Mouse (Mus musculus) hindbrain, embryonic 13.5 days (tissue): ENCODE data around the gene Ralgapa2. TPM values are rescaled to one million over a fixed set of nuclear protein-coding genes. Genes with fewer than 3 reads are reported as not detected.

ENCODE experiments used
- ATAC-seq: fragments of 200-750 bp; cut with Nextera tagmentation; 2 replicates; pipeline ENCODE4 v1.8.0; 2017; ENCODE audit warnings: moderate TSS enrichment; ENCODE audit not compliant: low FRiP score
- H3K27ac ChIP-seq: fragments of 300-500 bp; sonication (generic); 2 replicates; pipeline ENCODE4 v1.5.1; 2015; ENCODE audit warnings: inconsistent platforms, mild to moderate bottlenecking, moderate library complexity
- H3K27me3 ChIP-seq: fragments of 300-500 bp; sonication (generic); 2 replicates; pipeline ENCODE4 v1.6.1; 2015; ENCODE audit warnings: mild to moderate bottlenecking, inconsistent platforms
- H3K36me3 ChIP-seq: fragments of 300-500 bp; sonication (generic); 2 replicates; pipeline ENCODE4 v1.6.1; 2015; ENCODE audit warnings: mild to moderate bottlenecking, inconsistent platforms
- H3K4me1 ChIP-seq: fragments of 300-500 bp; sonication (generic); replicated peaks from 2 replicates; pipeline ENCODE4 v1.6.1; 2015; ENCODE audit warnings: inconsistent platforms
- H3K4me2 ChIP-seq: fragments of 300-500 bp; sonication (generic); 2 replicates; pipeline ENCODE4 v1.6.1; 2015; ENCODE audit warnings: inconsistent platforms, mild to moderate bottlenecking, moderate library complexity
- H3K4me3 ChIP-seq: fragments of 300-500 bp; sonication (generic); 2 replicates; pipeline ENCODE4 v1.5.1; 2015; ENCODE audit warnings: mild to moderate bottlenecking, inconsistent platforms
- H3K9ac ChIP-seq: fragments of 300-500 bp; sonication (generic); 2 replicates; pipeline ENCODE4 v1.6.1; 2015; ENCODE audit warnings: mild to moderate bottlenecking, inconsistent platforms
- H3K9me3 ChIP-seq: fragments of 300-500 bp; sonication (generic); 2 replicates; pipeline ENCODE4 v1.6.1; 2016; ENCODE audit warnings: inconsistent platforms
- WGBS: fragments of 180-500 bp; shearing (Covaris S2); methylation state at CpG from one replicate; pipeline ENCODE4 v1.1.7; 2015; 5-methylcytosine and 5-hydroxymethylcytosine counted together
- polyA plus RNA-seq: library from polyadenylated mRNA; unstranded; fragments of >200 nt; fragmentation: Nextera tagmentation; extraction: Ambion mirVana; gene quantifications from 2 replicates; pipeline ENCODE4 v1.2.1, GENCODE M21; 2015

Ralgapa2 gene
- polyA plus RNA-seq, 1 experiment from 2014 or later: 13.2 TPM

GRCm38 (mm10) chr2:146524685-146525415 lies 12.7 kb upstream of the Ralgapa2 start:
- no peak for ATAC-seq
- Histone ChIP-seq H3K27ac (no peak overlapping the region), H3K9ac (no peak overlapping the region), H3K36me3 (no peaks in the 10 kb centered on the region), H3K9me3 (no peaks in the 10 kb centered on the region), H3K4me1 (no peaks in the 10 kb centered on the region), H3K4me2 (no peak overlapping the region), H3K27me3 (no peaks in the 10 kb centered on the region), H3K4me3 (no peak overlapping the region)
- 86% methylated on average over 4 of the region's 4 CpGs for WGBS

GRCm38 (mm10) chr2:146516894-146517293 lies 4.8 kb upstream of the Ralgapa2 start:
- Histone ChIP-seq H3K27ac (no peak overlapping the region), H3K9me3 (no peaks in the 10 kb centered on the region), H3K27me3 (no peaks in the 10 kb centered on the region), H3K4me3 (no peak overlapping the region), H3K4me2 (no peak overlapping the region), H3K9ac (no peak overlapping the region), H3K36me3 (no peaks in the 10 kb centered on the region), H3K4me1 (no peaks in the 10 kb centered on the region; the same call in 1 of the 2 replicates)
- whole genome bisulfite sequencing: 90% methylated on average over 2 of the region's 2 CpGs
- ATAC-seq: no peak

GRCm38 (mm10) chr2:146515081-146515480 lies 2.9 kb upstream of the Ralgapa2 start:
- Histone ChIP-seq H3K4me3 (no peak overlapping the region), H3K9ac (no peak overlapping the region), H3K4me1 (peaks cover 9% of the 10 kb centered on the region), H3K27ac (no peak overlapping the region), H3K9me3 (no peaks in the 10 kb centered on the region), H3K27me3 (no peaks in the 10 kb centered on the region), H3K4me2 (no peak overlapping the region), H3K36me3 (no peaks in the 10 kb centered on the region)
- WGBS: 79% methylated on average over 2 of the region's 2 CpGs
- ATAC-seq: no peak

- no peaks in the 10 kb centered on the region for H3K27me3 ChIP-seq
- no peaks in the 10 kb centered on the region for H3K9me3 ChIP-seq
- no peak overlapping the region for H3K27ac ChIP-seq
- no peaks in the 10 kb centered on the region for H3K36me3 ChIP-seq
- 71% methylated on average over 2 of the region's 2 CpGs for WGBS
- H3K9ac ChIP-seq: no peak overlapping the region
- peak overlapping the region; percentile 45 for H3K4me2 ChIP-seq
- peak; percentile 1 for ATAC-seq
- peaks cover 15% of the 10 kb centered on the region for H3K4me1 ChIP-seq
- H3K4me3 ChIP-seq: no peak overlapping the region
These were observed 407 bp upstream of the Ralgapa2 start for GRCm38 (mm10) chr2:146512581-146512920.

GRCm38 (mm10) chr2:146511401-146511865 lies 711 bp downstream of the Ralgapa2 start:
- no peak; the same call in 1 of the 2 replicates for ATAC-seq
- H3K27me3 ChIP-seq: no peaks in the 10 kb centered on the region
- H3K4me3 ChIP-seq: peak overlapping the region; percentile 89
- peaks cover 15% of the 10 kb centered on the region for H3K4me1 ChIP-seq
- WGBS: 0% methylated on average over 21 of the region's 22 CpGs
- no peaks in the 10 kb centered on the region for H3K36me3 ChIP-seq
- peak overlapping the region; percentile 83 for H3K27ac ChIP-seq
- peak overlapping the region; percentile 76 for H3K4me2 ChIP-seq
- H3K9me3 ChIP-seq: no peaks in the 10 kb centered on the region
- H3K9ac ChIP-seq: peak overlapping the region; percentile 95

- Histone ChIP-seq H3K4me2 (peak overlapping the region; percentile 76), H3K4me3 (peak overlapping the region; percentile 89), H3K27me3 (no peaks in the 10 kb centered on the region), H3K27ac (no peak overlapping the region), H3K9me3 (no peaks in the 10 kb centered on the region), H3K4me1 (peaks cover 15% of the 10 kb centered on the region), H3K36me3 (no peaks in the 10 kb centered on the region), H3K9ac (peak overlapping the region; percentile 95)
- 19% methylated on average over 1 of the region's 1 CpGs for WGBS
- ATAC-seq: no peak
These were observed 1.4 kb downstream of the Ralgapa2 start for GRCm38 (mm10) chr2:146510780-146511179.

GRCm38 (mm10) chr2:146502578-146503311 lies 9.4 kb downstream of the Ralgapa2 start:
- H3K9me3 ChIP-seq: no peaks in the 10 kb centered on the region
- H3K9ac ChIP-seq: no peak overlapping the region
- WGBS: 74% methylated on average over 9 of the region's 9 CpGs
- H3K27me3 ChIP-seq: no peaks in the 10 kb centered on the region
- peaks cover 12% of the 10 kb centered on the region for H3K4me1 ChIP-seq
- no peak overlapping the region for H3K4me3 ChIP-seq
- no peak for ATAC-seq
- no peak overlapping the region for H3K4me2 ChIP-seq
- no peak overlapping the region for H3K27ac ChIP-seq
- H3K36me3 ChIP-seq: no peaks in the 10 kb centered on the region

- Histone ChIP-seq H3K27me3 (no peaks in the 10 kb centered on the region), H3K4me3 (no peak overlapping the region), H3K9me3 (no peaks in the 10 kb centered on the region), H3K27ac (no peak overlapping the region), H3K36me3 (no peaks in the 10 kb centered on the region), H3K9ac (no peak overlapping the region), H3K4me1 (peaks cover 12% of the 10 kb centered on the region), H3K4me2 (no peak overlapping the region)
- WGBS: 94% methylated on average over 1 of the region's 1 CpGs
- no peak for ATAC-seq
These were observed 12.1 kb downstream of the Ralgapa2 start for GRCm38 (mm10) chr2:146500067-146500466.

- H3K4me2 ChIP-seq: no peak overlapping the region
- H3K9ac ChIP-seq: no peak overlapping the region
- H3K9me3 ChIP-seq: no peaks in the 10 kb centered on the region
- WGBS: 98% methylated on average over 1 of the region's 1 CpGs
- no peak overlapping the region for H3K4me3 ChIP-seq
- H3K27me3 ChIP-seq: no peaks in the 10 kb centered on the region
- no peak overlapping the region for H3K27ac ChIP-seq
- H3K36me3 ChIP-seq: no peaks in the 10 kb centered on the region
- ATAC-seq: no peak
- peaks cover 12% of the 10 kb centered on the region for H3K4me1 ChIP-seq
These were observed 13.0 kb downstream of the Ralgapa2 start for GRCm38 (mm10) chr2:146499111-146499510.

- no peak overlapping the region for H3K27ac ChIP-seq
- H3K4me2 ChIP-seq: no peak overlapping the region
- H3K4me3 ChIP-seq: no peak overlapping the region
- WGBS: 81% methylated on average over 6 of the region's 6 CpGs
- H3K36me3 ChIP-seq: no peaks in the 10 kb centered on the region
- H3K9me3 ChIP-seq: no peaks in the 10 kb centered on the region
- H3K9ac ChIP-seq: no peak overlapping the region
- H3K27me3 ChIP-seq: no peaks in the 10 kb centered on the region
- H3K4me1 ChIP-seq: peaks cover 9% of the 10 kb centered on the region
- ATAC-seq: no peak
These were observed 13.8 kb downstream of the Ralgapa2 start for GRCm38 (mm10) chr2:146498298-146498697.

GRCm38 (mm10) chr2:146496995-146497394 lies 15.1 kb downstream of the Ralgapa2 start:
- WGBS: 23% methylated on average over 1 of the region's 1 CpGs
- Histone ChIP-seq H3K9ac (no peak overlapping the region), H3K4me2 (no peak overlapping the region), H3K4me3 (no peak overlapping the region), H3K36me3 (no peaks in the 10 kb centered on the region), H3K27ac (no peak overlapping the region), H3K9me3 (no peaks in the 10 kb centered on the region), H3K4me1 (no peaks in the 10 kb centered on the region; the same call in 1 of the 2 replicates), H3K27me3 (no peaks in the 10 kb centered on the region)
- no peak for ATAC-seq

- no peaks in the 10 kb centered on the region for H3K9me3 ChIP-seq
- H3K9ac ChIP-seq: no peak overlapping the region
- no peaks in the 10 kb centered on the region for H3K36me3 ChIP-seq
- H3K27me3 ChIP-seq: no peaks in the 10 kb centered on the region
- no peak overlapping the region for H3K4me2 ChIP-seq
- no peak for ATAC-seq
- WGBS: 75% methylated on average over 9 of the region's 9 CpGs
- no peak overlapping the region for H3K27ac ChIP-seq
- no peak overlapping the region for H3K4me3 ChIP-seq
- no peaks in the 10 kb centered on the region; the same call in 1 of the 2 replicates for H3K4me1 ChIP-seq
These were observed 16.4 kb downstream of the Ralgapa2 start for GRCm38 (mm10) chr2:146495781-146496180.
